Mouse (Mus musculus) embryonic facial prominence, embryonic 13.5 days (tissue): ENCODE measurements around the gene Hmbs. TPM values are rescaled to one million over a fixed set of nuclear protein-coding genes. Genes with fewer than 3 reads are reported as not detected.
A peak's percentile ranks its signal among the peaks of the same experiment; 100 is the strongest.
"Not testable (repeated sequence)": the region's sequence is repeated elsewhere in the genome, so short reads cannot be mapped to it uniquely, and the experiment has no call there.

Experiments
- ATAC-seq: fragments of 200-750 bp; cut with Nextera tagmentation; 2 replicates; pipeline ENCODE4 v1.8.0; 2017; ENCODE audit warnings: low read depth; ENCODE audit not compliant: insufficient number of reproducible peaks, insufficient read depth, low FRiP score, low TSS enrichment
- H3K27ac ChIP-seq: fragments of 300-500 bp; sonication (generic); 2 replicates; pipeline ENCODE4 v1.5.1; 2015; ENCODE audit warnings: moderate library complexity, mild to moderate bottlenecking, inconsistent platforms
- H3K27me3 ChIP-seq: fragments of 300-500 bp; sonication (generic); 2 replicates; pipeline ENCODE4 v1.6.1; 2015; ENCODE audit warnings: mild to moderate bottlenecking, inconsistent platforms
- H3K36me3 ChIP-seq: fragments of 300-500 bp; sonication (generic); 2 replicates; pipeline ENCODE4 v1.6.1; 2015; ENCODE audit warnings: mild to moderate bottlenecking, inconsistent platforms
- H3K4me1 ChIP-seq: fragments of 300-500 bp; sonication (generic); 2 replicates; pipeline ENCODE4 v1.6.1; 2015; ENCODE audit warnings: inconsistent platforms
- H3K4me2 ChIP-seq: fragments of 300-500 bp; sonication (generic); 2 replicates; pipeline ENCODE4 v1.6.1; 2015; ENCODE audit warnings: moderate library complexity, mild to moderate bottlenecking, inconsistent platforms
- H3K4me3 ChIP-seq: fragments of 300-500 bp; sonication (generic); 2 replicates; pipeline ENCODE4 v1.5.1; 2015; ENCODE audit warnings: mild to moderate bottlenecking, inconsistent platforms
- H3K9ac ChIP-seq: fragments of 300-500 bp; sonication (generic); 2 replicates; pipeline ENCODE4 v1.6.1; 2015; ENCODE audit warnings: mild to moderate bottlenecking, inconsistent platforms
- H3K9me3 ChIP-seq: fragments of 300-500 bp; sonication (generic); 2 replicates; pipeline ENCODE4 v1.6.1; 2016; ENCODE audit warnings: inconsistent platforms
- WGBS: fragments of 180-500 bp; shearing (Covaris S2); methylation state at CpG from one replicate; pipeline ENCODE4 v1.1.7; 2015; ENCODE audit warnings: mixed read lengths; 5-methylcytosine and 5-hydroxymethylcytosine counted together
- polyA plus RNA-seq: library from polyadenylated mRNA; unstranded; fragments of >200 nt; fragmentation: Nextera tagmentation; extraction: Ambion mirVana; gene quantifications from 2 replicates; pipeline ENCODE4 v1.2.1, GENCODE M21; 2015

Hmbs gene
- polyA plus RNA-seq, 1 experiment from 2014 or later = 114 TPM

DNA sequence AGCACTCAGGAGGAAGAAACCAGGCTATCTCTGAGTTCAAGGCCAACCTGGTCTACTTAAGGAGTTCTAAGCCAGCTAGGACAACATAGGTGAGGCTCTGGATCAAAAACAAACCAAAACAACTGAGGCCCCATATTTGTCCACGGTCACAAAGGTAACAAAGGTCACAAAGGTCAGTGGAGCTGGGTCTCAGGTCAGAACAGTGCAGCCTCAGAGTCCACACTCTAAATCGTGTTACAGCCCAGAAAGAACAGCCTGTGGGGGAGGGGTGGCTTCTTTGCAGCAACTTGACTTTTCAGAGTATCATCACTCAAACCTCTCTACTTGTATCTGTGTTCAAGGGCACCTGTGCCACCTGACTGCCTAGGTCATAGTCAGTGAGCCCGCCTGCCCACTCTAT is 34.3 kb downstream of the Hmbs start:
- Histone ChIP-seq H3K27ac (no peak overlapping the region), H3K4me1 (peaks cover 11% of the 10 kb centered on the region), H3K4me3 (no peak overlapping the region), H3K36me3 (peaks cover 33% of the 10 kb centered on the region), H3K4me2 (no peak overlapping the region), H3K9ac (no peak overlapping the region), H3K9me3 (no peaks in the 10 kb centered on the region), H3K27me3 (peaks cover 7% of the 10 kb centered on the region; the same call in 1 of the 2 replicates)
- ATAC-seq = no peak
- 49% methylated on average over 3 of the region's 3 CpGs for WGBS

- Histone ChIP-seq H3K9me3 (no peaks in the 10 kb centered on the region), H3K9ac (no peak overlapping the region), H3K27me3 (peaks cover 7% of the 10 kb centered on the region; the same call in 1 of the 2 replicates), H3K36me3 (peaks cover 19% of the 10 kb centered on the region), H3K27ac (no peak overlapping the region), H3K4me1 (peaks cover 23% of the 10 kb centered on the region), H3K4me3 (no peak overlapping the region), H3K4me2 (no peak overlapping the region)
- 89% methylated on average over 2 of the region's 2 CpGs for WGBS
- no peak for ATAC-seq
Observed at GRCm38 (mm10) chr9:44307248-44307647, 36.8 kb downstream of the Hmbs start.

DNA sequence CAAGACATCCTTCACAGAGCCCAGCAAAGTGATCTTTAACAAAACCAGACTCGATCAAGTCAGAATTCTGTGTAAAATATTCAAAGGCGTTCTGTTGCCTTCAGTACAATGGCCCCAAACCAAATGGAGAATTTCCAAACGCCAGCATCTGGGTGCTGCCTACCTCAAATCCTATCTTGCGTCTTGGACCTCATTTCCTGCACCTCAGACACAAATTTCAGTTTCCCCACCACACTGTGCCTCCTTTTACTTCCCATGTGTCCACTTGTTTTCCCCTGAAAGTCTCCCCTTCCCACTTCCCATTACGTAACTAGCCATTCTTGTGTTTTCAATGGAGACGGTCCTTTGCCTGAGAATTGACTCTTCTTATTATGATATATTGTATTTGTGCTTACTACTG is 37.5 kb downstream of the Hmbs start:
- H3K27me3 ChIP-seq = peaks cover 7% of the 10 kb centered on the region; the same call in 1 of the 2 replicates
- WGBS = 88% methylated on average over 6 of the region's 6 CpGs
- H3K4me2 ChIP-seq = no peak overlapping the region
- no peaks in the 10 kb centered on the region for H3K9me3 ChIP-seq
- peaks cover 26% of the 10 kb centered on the region for H3K36me3 ChIP-seq
- no peak overlapping the region for H3K27ac ChIP-seq
- no peak overlapping the region for H3K9ac ChIP-seq
- H3K4me1 ChIP-seq = peaks cover 21% of the 10 kb centered on the region
- no peak overlapping the region for H3K4me3 ChIP-seq
- ATAC-seq = no peak

GRCm38 (mm10) chr9:44305466-44306079 is 38.5 kb downstream of the Hmbs start, which contains the start of gene Hinfp:
Gene Hinfp (minus strand): TSS chr9:44305671.
- peak within 1 kb of the TSS; percentile 97 for H3K4me3 ChIP-seq
- under 1% methylated on average over 54 of the region's 54 CpGs for WGBS
- peak; percentile 99 for ATAC-seq
- peak within 1 kb of the TSS; percentile 71 for H3K27ac ChIP-seq
- peak within 1 kb of the TSS; percentile 78 for H3K4me2 ChIP-seq
- H3K27me3 ChIP-seq = no peaks in the 10 kb centered on the region
- H3K4me1 ChIP-seq = peaks cover 14% of the 10 kb centered on the region
- peak within 1 kb of the TSS; percentile 96 for H3K9ac ChIP-seq
- H3K9me3 ChIP-seq = no peaks in the 10 kb centered on the region
- H3K36me3 ChIP-seq = peaks cover 28% of the 10 kb centered on the region

DNA sequence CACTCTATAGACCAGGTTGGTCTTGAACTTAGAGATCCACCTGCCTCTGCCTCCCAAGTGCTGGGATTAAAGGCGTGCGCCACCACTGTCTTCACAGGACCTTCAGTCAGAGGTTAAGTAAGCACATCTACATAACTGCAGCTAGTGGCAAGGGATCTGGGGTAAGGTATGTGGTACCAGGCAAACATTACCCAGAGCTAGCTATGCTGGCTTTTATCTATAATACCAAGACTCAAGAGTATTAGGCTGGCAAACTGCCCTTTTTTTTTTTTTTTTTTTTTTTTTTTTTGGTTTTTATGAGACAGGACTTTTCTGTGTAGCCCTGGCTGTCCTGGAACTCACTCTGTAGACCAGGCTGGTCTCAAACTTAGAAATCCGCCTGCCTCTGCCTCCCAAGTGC is 44.0 kb downstream of the Hmbs start:
- not testable (repeated sequence) for H3K4me2 ChIP-seq, ATAC-seq, H3K9ac ChIP-seq, H3K4me3 ChIP-seq, H3K9me3 ChIP-seq, H3K27ac ChIP-seq, H3K27me3 ChIP-seq
- H3K4me1 ChIP-seq = peaks cover 14% of the 10 kb centered on the region
- peaks cover 76% of the 10 kb centered on the region for H3K36me3 ChIP-seq
- WGBS = 93% methylated on average over 3 of the region's 3 CpGs

DNA sequence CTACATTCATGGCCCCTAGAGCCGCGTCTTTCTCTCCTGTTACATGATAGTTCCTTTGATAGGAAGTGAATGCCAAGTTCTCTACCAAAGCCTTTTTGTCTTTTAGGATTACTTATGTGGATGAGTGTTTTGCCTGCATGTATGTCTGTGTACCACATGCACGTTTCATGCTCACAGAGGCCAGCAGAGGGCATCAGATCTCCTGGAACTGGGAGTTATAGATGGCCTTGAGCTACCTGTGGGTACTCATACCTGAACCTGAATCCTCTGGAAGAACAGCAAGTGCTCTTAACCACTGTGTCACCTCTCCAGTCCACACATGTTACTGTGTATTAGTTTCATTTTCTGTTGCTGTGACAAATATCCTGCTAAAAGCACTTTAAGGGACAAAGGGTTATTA is 51.5 kb downstream of the Hmbs start:
- WGBS = 71% methylated on average over 3 of the region's 3 CpGs
- Histone ChIP-seq H3K27me3 (peaks cover 28% of the 10 kb centered on the region), H3K4me1 (peaks cover 14% of the 10 kb centered on the region), H3K36me3 (peaks cover 72% of the 10 kb centered on the region), H3K27ac (no peak overlapping the region), H3K4me3 (no peak overlapping the region), H3K9ac (no peak overlapping the region), H3K9me3 (no peaks in the 10 kb centered on the region), H3K4me2 (no peak overlapping the region)
- no peak for ATAC-seq

DNA sequence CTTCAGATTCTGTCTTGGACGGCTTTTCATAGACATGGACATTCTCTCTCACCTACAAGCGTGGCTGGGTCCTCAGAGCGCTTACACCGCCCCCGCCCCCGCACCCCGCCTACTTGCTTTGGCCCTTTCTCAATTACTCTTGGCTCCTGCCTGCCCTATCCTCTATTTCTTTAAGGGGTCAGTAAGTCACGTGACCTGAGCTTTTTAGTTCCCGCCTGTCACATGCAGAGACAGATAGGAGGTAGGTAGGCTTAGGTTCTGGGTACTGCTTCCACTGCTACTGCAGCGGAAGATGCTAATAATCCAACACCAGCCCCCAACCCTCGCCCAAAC is 55.1 kb downstream of the Hmbs start:
- H3K9ac ChIP-seq = no peak overlapping the region
- peak overlapping the region; percentile 95 for H3K4me2 ChIP-seq
- H3K9me3 ChIP-seq = no peaks in the 10 kb centered on the region
- peaks cover 39% of the 10 kb centered on the region for H3K36me3 ChIP-seq
- WGBS = 11% methylated on average over 11 of the region's 11 CpGs
- peaks cover 24% of the 10 kb centered on the region for H3K4me1 ChIP-seq
- H3K4me3 ChIP-seq = no peak overlapping the region
- no peak overlapping the region for H3K27ac ChIP-seq
- no peak for ATAC-seq
- peaks cover 46% of the 10 kb centered on the region for H3K27me3 ChIP-seq

DNA sequence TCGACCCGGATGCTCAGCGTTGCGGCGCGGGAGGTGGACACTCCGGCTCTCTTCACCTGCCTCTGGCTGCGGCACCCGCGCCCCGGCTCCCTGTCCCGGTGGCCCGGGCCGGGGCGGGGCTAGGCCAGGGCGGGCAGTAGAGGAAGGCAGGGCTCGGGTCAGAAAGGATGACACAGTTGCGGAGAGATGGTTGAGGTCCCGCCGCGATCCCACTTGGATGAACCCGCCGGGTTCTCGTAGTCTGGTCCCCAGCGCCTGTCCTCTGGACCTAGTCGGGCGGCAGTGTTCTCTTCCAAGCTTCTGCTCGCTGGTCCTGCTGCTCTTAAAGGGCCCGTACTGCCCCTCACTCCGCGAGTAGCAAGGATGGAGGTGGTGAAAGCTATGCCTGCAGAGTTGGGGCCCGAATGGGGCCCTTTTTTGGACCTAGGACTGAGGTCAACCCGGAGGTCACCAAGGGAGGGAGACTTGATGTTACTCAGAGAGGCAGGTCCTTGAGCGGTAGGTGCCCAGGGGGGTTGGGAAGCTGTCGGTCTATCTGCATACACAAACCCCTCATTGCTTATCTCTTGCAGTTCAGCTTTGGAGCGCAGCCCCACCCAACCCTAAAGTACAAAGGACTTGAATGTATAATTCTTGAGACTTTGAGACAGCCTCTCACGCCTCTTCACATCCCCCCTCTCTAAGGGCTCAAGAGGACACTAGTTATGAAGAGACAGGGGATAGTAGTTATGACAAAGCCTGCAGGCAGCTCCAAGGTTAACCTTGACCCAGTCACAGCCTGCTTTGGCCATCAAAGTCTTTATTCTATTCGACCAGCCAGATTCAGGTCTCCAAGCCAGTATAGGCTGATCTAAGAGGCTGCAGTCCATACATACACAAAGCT is 55.7 kb downstream of the Hmbs start, which contains the start of gene Abcg4:
Gene Abcg4 (minus strand): TSS at position 540 of the 883 bp plus-strand sequence.
- H3K27ac ChIP-seq = no peak within 1 kb of the TSS
- peaks cover 24% of the 10 kb centered on the region for H3K4me1 ChIP-seq
- H3K27me3 ChIP-seq = peaks cover 46% of the 10 kb centered on the region
- ATAC-seq = 0 out of 2 replicates have a peak, but pooled peaks have one; percentile 29
- 3% methylated on average over 38 of the region's 38 CpGs for WGBS
- peak within 1 kb of the TSS; percentile 71 for H3K4me3 ChIP-seq
- peak within 1 kb of the TSS; percentile 95 for H3K4me2 ChIP-seq
- H3K9ac ChIP-seq = peak within 1 kb of the TSS; percentile 78
- H3K9me3 ChIP-seq = no peaks in the 10 kb centered on the region
- peaks cover 33% of the 10 kb centered on the region for H3K36me3 ChIP-seq

DNA sequence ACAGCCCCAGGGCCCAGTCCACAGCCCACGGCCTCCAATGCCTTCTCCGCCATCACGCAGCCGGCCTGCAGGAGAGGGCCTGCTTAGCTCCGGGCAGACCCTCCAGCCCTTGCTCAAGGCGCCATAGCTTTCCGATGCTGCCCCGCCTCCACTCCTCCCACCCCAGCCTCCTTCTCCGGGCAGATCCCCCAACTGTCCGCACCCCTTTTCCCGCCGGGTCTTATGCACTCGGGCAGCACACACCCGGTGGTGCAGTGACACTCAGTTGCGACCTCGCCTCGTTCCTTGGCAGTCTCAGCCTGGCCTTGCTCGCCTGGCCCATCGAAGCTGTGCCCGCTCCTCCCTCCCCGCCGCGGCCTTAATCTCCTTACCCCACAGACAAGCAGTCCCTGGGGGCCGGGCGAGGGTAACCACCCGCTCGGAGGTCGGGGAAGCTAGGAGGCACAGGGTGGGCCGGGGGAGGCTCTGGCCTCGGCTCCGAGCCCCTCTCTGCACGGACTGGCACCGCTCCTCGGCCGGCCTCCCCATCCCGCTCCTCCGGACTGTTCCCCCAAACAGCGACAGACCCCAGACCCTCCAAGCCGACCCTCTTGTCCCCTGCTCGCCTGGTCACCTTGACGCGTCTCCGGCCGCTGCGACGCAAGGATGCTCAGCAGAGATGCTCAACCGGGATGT is 56.5 kb downstream of the Hmbs start:
- H3K27me3 ChIP-seq = peaks cover 46% of the 10 kb centered on the region
- no peaks in the 10 kb centered on the region for H3K9me3 ChIP-seq
- H3K9ac ChIP-seq = peak overlapping the region; percentile 78
- no peak overlapping the region for H3K27ac ChIP-seq
- peak overlapping the region; percentile 95 for H3K4me2 ChIP-seq
- ATAC-seq = peak; percentile 53; the same call in 1 of the 2 replicates
- peaks cover 25% of the 10 kb centered on the region for H3K36me3 ChIP-seq
- peak overlapping the region; percentile 71 for H3K4me3 ChIP-seq
- WGBS = 1% methylated on average over 47 of the region's 47 CpGs
- peaks cover 24% of the 10 kb centered on the region for H3K4me1 ChIP-seq

- Histone ChIP-seq H3K4me1 (peaks cover 24% of the 10 kb centered on the region), H3K27ac (no peak overlapping the region), H3K9ac (peak overlapping the region; percentile 78), H3K36me3 (peaks cover 20% of the 10 kb centered on the region), H3K4me3 (peak overlapping the region; percentile 71), H3K9me3 (no peaks in the 10 kb centered on the region), H3K4me2 (peak overlapping the region; percentile 95), H3K27me3 (peaks cover 46% of the 10 kb centered on the region)
- WGBS = 5% methylated on average over 11 of the region's 11 CpGs
- no peak for ATAC-seq
Observed at GRCm38 (mm10) chr9:44287003-44287400, 57.0 kb downstream of the Hmbs start.
